Mouse (Mus musculus) brain, embryonic 14.5 days (tissue): ENCODE data around the gene Flrt2. TPM values are rescaled to one million over a fixed set of nuclear protein-coding genes. Genes with fewer than 3 reads are reported as not detected.
A peak's percentile ranks its signal among the peaks of the same experiment; 100 is the strongest.

Experiments
- DNase-seq: peaks from one replicate; pipeline ENCODE4 v3.0.0-alpha.2; 2011; ENCODE audit warnings: low read depth
- CTCF ChIP-seq: fragments of 200-500 bp; IDR thresholded peaks from 2 replicates; pipeline ENCODE4 v1.5.1; 2012; ENCODE audit warnings: inconsistent platforms, mild to moderate bottlenecking, moderate library complexity, borderline replicate concordance; ENCODE audit not compliant: insufficient read depth, insufficient read length; ENCODE audit errors: extremely low read depth
- POLR2A ChIP-seq: fragments of 200-500 bp; IDR thresholded peaks from 2 replicates; pipeline ENCODE4 v1.6.1; 2012; ENCODE audit warnings: mild to moderate bottlenecking, inconsistent platforms, borderline replicate concordance; ENCODE audit not compliant: poor library complexity, insufficient read depth, insufficient read length, severe bottlenecking; ENCODE audit errors: extremely low read depth
- polyA plus RNA-seq: library from polyadenylated mRNA; depleted of rRNA; stranded (reverse); fragments of >200 nt; gene quantifications from 2 replicates; pipeline ENCODE4 v1.2.3, GENCODE M21; 2012

Gene Flrt2
- polyA plus RNA-seq, 1 experiment: 27.0 TPM

DNA sequence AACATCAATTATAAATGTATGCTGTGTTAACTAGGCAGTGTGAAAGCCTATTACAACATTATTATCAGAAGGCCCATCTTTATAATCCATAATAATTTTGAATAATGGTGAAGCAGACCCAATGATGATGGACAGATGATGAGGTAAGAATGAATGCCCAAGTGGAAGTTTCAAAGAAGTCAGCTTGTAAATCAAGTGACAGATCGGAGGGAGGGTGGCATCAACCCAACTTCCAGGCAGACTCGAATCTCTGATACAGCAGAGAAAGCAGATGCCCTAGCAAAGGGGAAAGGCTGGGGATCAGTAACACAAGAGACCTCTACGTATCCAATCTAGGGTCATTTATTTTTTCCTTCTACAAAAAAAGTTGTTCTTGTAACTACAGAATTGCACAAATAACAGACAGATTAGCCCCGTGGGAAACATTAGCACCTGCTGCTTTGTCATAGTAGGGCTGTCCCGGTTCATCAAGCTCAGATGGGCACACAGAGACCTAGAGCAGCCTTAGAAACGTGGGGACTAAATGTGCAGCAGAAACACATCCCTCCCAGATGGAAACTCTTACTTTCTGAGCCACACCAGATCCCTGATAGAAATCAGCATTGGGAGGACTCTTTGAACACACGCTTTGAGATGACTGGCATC lies 46.6 kb downstream of the Flrt2 start:
- TF ChIP-seq POLR2A (no peak), CTCF (no peak)
- DNase-seq: peak; percentile 36

DNA sequence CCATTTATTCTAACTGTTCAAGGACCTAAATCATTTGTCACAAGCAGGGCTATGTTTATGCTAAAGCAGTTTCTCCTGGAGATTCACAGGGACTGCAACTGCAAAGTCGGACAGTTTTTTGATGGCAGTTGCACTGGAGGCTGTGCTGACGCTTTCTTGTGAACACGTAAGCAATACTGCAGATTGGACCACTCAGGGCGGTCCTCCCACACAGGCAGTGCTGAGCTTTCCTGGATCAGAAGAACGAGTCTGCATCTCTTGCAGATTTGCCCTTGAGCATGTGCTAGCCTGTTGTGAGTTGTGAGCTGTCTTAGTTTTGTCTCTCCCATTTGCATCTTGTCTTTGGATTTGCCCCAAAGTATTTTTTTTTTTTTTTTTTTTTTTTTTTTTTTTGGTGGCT lies 47.7 kb downstream of the Flrt2 start:
- DNase-seq: peak; percentile 59
- TF ChIP-seq POLR2A: no peak
- TF ChIP-seq CTCF: no peak

DNA sequence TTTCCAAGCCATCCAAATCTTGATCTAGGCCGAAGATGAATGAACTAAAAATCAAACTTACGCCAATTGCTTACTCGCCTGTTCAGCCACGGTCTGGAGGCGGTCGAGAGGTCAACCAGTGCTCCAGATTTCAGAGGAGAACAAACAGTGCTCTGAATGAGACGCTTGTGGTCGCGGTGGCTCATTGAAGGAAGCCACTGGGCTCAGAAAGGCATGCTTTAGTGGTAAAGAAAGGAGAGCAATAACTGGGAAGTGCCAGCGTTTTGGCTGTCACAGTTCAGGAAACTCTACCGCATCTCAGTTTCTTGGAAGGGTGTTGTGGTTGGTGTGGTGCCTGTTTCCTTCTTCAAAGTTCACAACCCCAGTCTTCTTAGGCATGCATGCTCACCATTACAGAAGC lies 49.3 kb downstream of the Flrt2 start:
- no peak for DNase-seq
- TF ChIP-seq POLR2A (no peak), CTCF (no peak)

DNA sequence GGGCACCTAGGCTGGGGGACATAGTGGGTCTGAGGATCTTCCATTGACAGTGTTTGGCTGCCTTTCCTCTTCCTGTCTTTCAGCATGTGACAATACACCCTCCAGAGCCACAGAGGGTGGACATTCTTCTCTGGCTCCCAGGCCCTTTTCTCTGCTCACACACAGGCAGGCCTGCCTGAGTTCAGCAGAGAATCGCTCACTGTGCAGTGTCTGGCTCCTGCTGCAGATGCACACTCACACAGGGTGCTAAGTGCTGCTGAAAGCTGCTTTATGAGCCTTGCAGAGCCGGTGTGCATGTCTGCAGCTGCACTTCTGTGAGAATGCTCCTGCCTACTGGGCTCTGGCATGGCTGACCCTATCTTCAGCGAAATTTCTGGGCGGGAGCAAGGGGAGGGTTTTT lies 52.3 kb downstream of the Flrt2 start:
- TF ChIP-seq CTCF (no peak), POLR2A (no peak)

DNA sequence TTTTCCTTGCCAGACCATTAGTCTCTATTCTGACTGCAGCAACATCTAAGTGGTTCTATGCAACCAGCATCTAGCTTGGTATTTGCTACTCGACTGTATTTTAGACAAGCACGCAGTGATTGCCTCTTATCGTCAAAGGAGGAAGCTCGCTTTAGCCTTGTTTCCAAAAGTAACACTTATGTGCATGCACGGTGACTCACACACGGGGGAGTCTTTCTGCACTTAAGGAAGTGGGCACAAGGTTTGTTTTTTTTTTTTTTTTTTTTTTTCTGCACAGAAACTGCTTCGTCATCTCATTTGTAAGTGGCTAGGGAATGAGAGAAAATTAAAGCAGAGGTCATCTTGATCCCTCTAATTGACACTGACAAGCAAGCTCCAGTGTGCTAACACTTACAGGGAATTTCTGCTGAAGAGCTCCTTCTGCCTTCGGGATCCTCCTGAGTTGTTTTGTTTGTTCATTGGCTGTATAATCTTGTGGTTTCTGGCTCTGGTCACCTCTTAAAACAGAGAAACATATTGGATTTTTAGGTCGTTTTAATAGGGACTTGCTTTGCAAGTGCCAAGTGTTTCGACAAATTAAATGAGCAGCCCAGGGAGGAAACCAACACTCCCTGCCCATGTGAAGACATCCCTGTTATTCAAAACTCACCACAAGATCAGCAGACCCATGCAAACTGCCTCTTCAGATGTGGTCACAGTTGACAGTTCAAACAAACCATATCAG lies 55.0 kb downstream of the Flrt2 start:
- DNase-seq: peak; percentile 27
- no peak for TF ChIP-seq CTCF
- TF ChIP-seq POLR2A: no peak

More for the DNA sequence above, 52.3 kb downstream of the Flrt2 start:
- DNase-seq: peak; percentile 49

DNA sequence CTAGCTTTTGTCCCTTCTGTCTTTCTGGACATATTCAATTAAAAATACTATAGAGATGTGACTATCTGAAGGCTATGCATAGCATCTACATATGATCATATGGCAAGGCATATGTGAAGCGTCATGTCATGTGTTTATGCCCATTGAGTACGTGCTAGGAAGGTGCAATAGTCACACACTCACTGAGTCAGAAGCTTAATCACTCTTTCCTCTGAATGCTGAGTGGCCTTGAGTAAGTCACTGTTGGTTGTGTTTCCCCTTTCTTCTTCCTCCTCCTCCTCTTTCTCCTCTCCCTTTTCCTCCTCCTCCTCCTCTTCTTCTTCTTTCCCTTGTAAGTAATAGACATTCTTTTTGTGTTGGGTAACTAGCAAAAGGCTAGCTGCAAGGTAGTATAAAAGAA lies 56.7 kb downstream of the Flrt2 start:
- TF ChIP-seq CTCF: no peak
- TF ChIP-seq POLR2A: no peak
- DNase-seq: no peak

DNA sequence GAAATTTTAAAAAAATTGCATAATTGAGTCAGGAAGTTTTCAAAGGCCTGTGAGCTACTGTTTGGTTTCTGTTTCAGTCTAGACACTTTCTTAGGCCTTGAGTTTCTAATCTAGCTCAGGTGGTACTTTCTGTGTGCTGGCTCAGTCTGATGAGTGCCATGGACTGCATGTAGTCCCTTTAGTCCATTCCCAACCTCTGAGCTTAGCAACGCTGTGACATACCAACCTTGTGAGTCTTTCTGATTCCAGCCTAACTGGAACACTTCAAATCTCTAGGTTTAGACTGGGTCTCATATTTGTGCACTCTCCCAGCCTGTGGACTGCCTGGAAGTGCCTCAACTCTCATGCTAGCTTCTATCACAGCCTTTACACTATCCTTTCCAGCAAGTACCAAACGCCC lies 57.2 kb downstream of the Flrt2 start:
- no peak for DNase-seq
- TF ChIP-seq CTCF: no peak

DNA sequence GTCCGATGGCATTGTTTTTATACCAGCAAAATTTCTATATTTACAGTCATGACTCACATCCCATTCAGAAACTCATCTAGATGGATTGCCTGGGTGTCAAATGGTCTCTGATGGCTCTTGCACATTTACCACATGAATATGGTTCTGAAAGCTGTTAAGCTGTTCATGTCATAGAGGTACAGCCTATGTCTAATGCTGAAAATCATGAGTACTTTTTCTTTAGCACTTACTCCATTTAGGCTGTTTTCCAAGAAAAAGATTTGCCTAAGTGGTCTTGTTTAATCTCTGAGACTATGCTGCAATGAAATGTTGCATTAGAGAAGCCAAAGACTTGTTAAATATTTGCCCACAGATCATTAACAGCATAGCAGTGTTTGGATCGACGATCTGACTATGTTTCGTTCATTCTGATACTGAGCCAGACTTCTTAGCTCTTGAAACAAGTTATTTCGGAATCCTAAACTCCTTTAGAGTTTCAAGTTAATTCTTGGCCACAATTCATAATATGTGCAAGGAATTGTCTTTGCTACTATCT lies 67.3 kb downstream of the Flrt2 start:
- TF ChIP-seq CTCF: no peak
- no peak for TF ChIP-seq POLR2A
- no peak for DNase-seq

DNA sequence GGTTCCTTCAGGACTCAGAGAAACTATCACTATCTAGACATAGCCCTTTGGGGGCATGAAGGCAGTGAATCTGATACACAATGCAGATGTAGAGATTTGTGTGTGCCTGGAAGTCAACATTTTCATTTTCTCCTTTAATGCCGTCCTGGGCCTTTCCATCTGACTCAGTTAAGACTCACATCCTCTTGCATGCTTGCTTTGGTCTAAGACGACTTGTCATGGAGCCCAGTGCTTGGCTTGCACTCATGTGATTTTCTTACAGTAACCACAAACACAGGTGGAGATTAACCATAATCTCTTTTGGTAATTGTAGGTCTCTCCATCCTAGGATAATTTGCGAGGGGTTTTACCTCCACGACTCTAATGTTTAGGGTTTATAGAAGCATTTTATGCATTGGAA lies 73.2 kb downstream of the Flrt2 start:
- DNase-seq: no peak
- TF ChIP-seq POLR2A (no peak), CTCF (no peak)

DNA sequence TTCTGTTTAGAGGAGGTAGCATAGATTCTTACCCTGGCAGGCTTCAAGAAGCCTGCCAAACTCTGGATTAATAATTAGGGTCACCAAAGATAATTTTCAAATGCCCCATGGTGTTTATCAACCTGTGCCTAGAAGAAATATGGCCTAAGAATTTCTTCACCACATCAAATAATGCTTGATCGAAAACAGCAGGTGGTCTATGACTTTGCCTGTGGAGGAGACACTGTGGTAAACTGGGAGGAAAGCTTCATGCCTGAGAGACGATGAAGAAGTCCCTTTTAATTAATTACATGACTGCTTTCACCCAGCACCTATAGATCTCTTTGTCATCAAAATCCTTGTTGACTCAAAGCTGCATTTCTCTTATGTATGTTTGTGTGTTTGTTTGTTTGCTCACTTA lies 77.0 kb downstream of the Flrt2 start:
- no peak for TF ChIP-seq CTCF
- TF ChIP-seq POLR2A: no peak
- DNase-seq: no peak

DNA sequence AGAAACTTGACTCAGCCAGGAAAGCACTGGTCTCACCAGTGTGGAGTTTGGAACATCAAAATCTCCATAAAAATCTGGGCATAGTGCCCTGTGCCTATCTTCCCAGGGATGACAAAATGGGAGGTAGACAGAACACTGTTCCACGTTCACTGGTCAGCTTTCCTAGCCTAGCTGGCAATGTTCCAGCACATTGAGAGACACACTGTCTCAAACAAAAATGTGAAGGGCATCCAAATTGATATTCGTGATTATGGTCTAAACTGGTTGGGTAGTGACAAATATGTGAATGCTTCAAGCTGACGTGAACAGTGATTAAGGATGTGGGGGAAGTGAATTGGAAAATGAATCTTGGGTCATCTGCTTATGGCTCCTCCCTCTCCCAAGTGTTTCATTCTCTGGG lies 78.2 kb downstream of the Flrt2 start:
- TF ChIP-seq CTCF (no peak), POLR2A (no peak)
- no peak for DNase-seq

DNA sequence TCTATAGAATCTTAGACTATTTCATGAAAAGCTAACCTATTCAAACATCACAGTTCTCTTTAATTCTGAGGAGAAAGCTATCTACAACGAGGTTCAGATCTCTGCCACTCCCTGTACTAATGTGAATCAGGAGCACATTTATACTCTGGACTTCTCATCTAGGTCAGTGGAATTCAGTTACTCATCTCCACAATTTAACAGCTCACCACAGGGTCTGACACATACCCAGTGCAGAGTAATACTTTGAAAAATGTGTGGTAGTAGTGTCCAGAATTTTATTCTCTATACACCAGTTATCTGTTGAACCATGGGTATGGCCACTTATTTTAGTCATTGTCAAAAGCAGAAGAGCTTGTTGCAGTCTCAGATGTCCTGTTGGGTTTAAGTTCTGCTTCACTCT lies 98.1 kb downstream of the Flrt2 start:
- DNase-seq: no peak
- TF ChIP-seq CTCF: no peak
